Mouse (Mus musculus) E14TG2a.4 (cell line): Measurements from ENCODE around the gene H1f0.

Experiments used
- H3K27me3 ChIP-seq: 2 replicates; pipeline ENCODE4 v1.6.1; 2014; ENCODE audit warnings: low read length, control low read depth; ENCODE audit not compliant: insufficient read depth
- H3K36me3 ChIP-seq: 2 replicates; pipeline ENCODE4 v1.6.1; 2014; ENCODE audit warnings: low read length, control low read depth; ENCODE audit not compliant: insufficient read depth
- H3K4me1 ChIP-seq: replicated peaks from 2 replicates; pipeline ENCODE4 v1.6.1; 2014; ENCODE audit warnings: low read depth, low read length, control low read depth
- H3K4me3 ChIP-seq: replicated peaks from 2 replicates; pipeline ENCODE4 v1.5.1; 2014; ENCODE audit warnings: mild to moderate bottlenecking, low read length
- H3K9me3 ChIP-seq: 2 replicates; pipeline ENCODE4 v1.6.1; 2014; ENCODE audit warnings: low read length, control low read depth
- CTCF ChIP-seq: conservative IDR thresholded peaks from 2 replicates; pipeline ENCODE4 v1.5.1; 2014; ENCODE audit warnings: low read length
- NANOG ChIP-seq: IDR thresholded peaks from 2 replicates; pipeline ENCODE4 v1.6.1; 2014; ENCODE audit warnings: borderline replicate concordance, low read length, mixed read lengths
- POU5F1 ChIP-seq: IDR thresholded peaks from 2 replicates; pipeline ENCODE4 v1.6.1; 2014; ENCODE audit warnings: low read length, borderline replicate concordance

Gene H1f0

DNA sequence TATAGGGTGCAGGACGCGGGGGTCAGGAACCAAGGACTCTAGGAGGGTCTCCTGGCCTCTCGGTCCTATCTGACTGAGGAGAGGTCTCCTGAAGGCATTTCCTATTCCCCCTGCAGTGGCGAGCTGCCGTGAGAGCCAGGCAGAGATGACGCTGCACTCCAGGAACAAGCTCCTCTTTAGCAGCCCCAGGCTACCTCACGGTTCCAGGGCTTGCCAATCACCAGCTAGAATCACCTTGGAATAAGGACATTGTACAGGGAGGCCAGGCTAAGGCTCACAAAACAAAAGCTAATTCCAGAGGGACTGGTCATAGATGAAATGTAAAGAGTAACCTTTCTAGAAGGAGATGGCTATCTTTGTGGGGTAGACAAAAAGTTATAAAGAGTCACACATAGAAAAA, 28.4 kb downstream of the H1f0 start:
- Histone ChIP-seq H3K36me3 (peaks cover 87% of the 10 kb centered on the region), H3K4me3 (no peak overlapping the region), H3K9me3 (no peaks in the 10 kb centered on the region), H3K27me3 (no peaks in the 10 kb centered on the region), H3K4me1 (peaks cover 41% of the 10 kb centered on the region)
- TF ChIP-seq POU5F1 = no peak
- no peak for TF ChIP-seq NANOG
- TF ChIP-seq CTCF = no peak

DNA sequence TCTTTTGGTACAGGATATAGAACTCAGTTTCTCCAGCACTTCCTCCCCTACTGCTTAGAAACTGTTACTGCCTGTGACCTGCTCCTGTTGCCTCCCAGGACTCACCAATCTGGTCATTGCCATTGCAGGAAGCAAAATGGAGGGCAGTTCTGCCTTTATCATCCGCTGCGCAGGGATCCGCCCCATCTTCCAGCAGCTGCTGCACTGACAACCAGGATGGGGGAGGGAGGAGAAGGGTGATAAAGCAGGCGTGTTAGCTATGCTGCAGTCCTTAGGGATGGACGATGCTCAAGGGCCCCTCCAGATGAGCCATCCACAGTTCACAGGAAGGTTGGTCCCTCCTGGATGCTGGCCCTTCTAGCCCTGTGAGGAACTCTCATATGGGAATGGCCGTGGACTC, 29.6 kb downstream of the H1f0 start:
- TF ChIP-seq CTCF (no peak), POU5F1 (no peak), NANOG (no peak)
- Histone ChIP-seq H3K27me3 (no peaks in the 10 kb centered on the region), H3K4me1 (peaks cover 35% of the 10 kb centered on the region), H3K4me3 (no peak overlapping the region), H3K9me3 (no peaks in the 10 kb centered on the region), H3K36me3 (peaks cover 81% of the 10 kb centered on the region)

DNA sequence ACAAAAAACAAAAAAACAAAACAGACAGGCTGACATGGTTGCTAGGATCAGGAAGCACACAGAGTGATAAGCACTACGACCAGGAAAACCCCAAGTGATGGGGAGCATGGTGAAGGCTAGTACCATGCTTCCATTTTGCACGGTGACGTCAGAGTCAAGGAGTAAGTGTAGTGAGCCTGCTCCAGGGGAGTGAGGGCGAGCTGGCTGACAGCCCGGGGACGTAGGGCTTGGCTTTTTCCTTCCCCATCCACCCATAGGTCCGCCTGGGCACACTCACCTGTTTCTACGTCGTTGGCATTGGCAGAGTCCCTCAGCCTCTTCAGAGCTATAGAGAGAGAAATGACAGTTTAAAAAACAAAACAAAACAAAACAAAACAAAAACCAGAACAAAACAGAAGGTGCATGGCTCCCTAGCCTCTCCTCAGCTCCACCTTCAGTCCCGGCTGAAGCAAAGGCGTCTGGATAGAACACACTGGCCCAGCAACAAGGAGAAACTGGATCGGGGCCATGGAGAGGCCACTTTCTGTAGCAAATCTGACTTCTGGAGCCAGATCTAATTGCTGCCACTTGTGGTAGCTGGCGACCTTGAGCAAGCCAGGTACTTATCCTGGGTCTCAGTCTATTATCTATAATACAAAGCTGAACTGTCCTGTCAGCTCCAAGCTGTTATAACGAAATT, 32.8 kb downstream of the H1f0 start:
- Histone ChIP-seq H3K36me3 (peaks cover 49% of the 10 kb centered on the region), H3K4me3 (no peak overlapping the region), H3K27me3 (no peaks in the 10 kb centered on the region), H3K4me1 (peaks cover 38% of the 10 kb centered on the region), H3K9me3 (no peaks in the 10 kb centered on the region)
- TF ChIP-seq NANOG (no peak), CTCF (no peak), POU5F1 (no peak)

GRCm38 (mm10) chr15:79062376-79063159, 34.3 kb downstream of the H1f0 start, which contains the start of gene Ankrd54:
Gene Ankrd54 (minus strand): TSS chr15:79062893.
- no peak for TF ChIP-seq NANOG
- no peak for TF ChIP-seq POU5F1
- no peak for TF ChIP-seq CTCF
- H3K27me3 ChIP-seq = no peaks in the 10 kb centered on the region
- H3K4me1 ChIP-seq = peaks cover 53% of the 10 kb centered on the region
- H3K36me3 ChIP-seq = peaks cover 36% of the 10 kb centered on the region
- peak within 1 kb of the TSS; percentile 96 for H3K4me3 ChIP-seq
- H3K9me3 ChIP-seq = no peaks in the 10 kb centered on the region

DNA sequence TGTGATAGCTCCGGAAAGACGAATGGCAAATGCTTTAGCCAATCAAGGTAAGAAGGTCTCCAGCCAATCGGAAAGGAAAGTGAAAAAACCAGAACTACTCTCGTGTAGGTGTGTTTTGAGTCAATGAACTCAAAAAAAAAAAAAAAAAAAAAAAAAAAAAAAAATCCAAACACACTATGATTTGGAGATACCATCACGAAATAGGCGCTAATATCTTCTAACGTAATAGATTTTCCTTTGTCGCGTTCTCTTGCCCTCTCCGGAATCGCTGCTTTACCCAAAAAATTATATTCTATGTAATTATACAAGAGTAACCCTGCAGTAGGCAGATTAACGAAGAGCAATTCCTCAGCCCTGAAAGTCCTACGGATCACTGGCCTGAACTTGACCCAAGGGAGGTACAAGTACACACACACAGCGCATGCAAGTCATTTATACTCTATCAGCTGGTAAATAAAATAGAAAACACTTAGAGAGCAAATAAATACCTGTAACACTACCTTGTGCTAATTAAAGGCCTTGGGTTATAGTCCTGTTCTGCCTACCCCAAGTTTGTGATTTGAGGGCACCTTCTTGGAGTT, 35.0 kb downstream of the H1f0 start:
- no peaks in the 10 kb centered on the region for H3K27me3 ChIP-seq
- H3K4me1 ChIP-seq = peaks cover 50% of the 10 kb centered on the region
- H3K36me3 ChIP-seq = peaks cover 30% of the 10 kb centered on the region
- H3K4me3 ChIP-seq = peak overlapping the region; percentile 74
- no peak for TF ChIP-seq CTCF
- no peak for TF ChIP-seq POU5F1
- no peak for TF ChIP-seq NANOG
- no peaks in the 10 kb centered on the region for H3K9me3 ChIP-seq

- peaks cover 10% of the 10 kb centered on the region for H3K36me3 ChIP-seq
- no peaks in the 10 kb centered on the region for H3K9me3 ChIP-seq
- TF ChIP-seq CTCF (no peak), NANOG (no peak), POU5F1 (no peak)
- H3K4me1 ChIP-seq = peaks cover 55% of the 10 kb centered on the region
- H3K27me3 ChIP-seq = no peaks in the 10 kb centered on the region
- no peak overlapping the region for H3K4me3 ChIP-seq
Observed at GRCm38 (mm10) chr15:79065086-79065770, 37.0 kb downstream of the H1f0 start.

DNA sequence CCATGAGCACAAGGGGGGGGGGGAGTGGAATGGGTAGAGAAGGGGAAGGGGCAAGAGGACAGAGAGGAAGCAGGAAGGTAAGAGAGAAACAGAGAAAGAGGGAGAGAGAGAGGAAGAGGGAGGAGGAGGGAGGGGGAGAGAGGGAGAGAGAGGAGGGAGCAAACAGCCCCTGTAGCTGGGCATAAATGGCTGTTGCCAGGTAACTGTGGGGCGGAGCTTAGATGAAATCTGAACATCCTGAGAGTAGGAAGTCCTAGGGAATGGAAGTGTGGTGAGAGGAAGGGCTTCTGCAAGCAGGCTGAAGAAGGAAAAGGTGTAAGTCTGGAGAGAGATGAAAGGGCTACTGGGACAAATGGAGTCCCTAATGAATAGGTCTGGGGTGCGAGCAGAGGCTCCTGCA, 38.0 kb downstream of the H1f0 start:
- H3K27me3 ChIP-seq = no peaks in the 10 kb centered on the region
- H3K36me3 ChIP-seq = no peaks in the 10 kb centered on the region
- no peak overlapping the region for H3K4me3 ChIP-seq
- TF ChIP-seq NANOG = no peak
- no peak for TF ChIP-seq POU5F1
- TF ChIP-seq CTCF = no peak
- peaks cover 62% of the 10 kb centered on the region for H3K4me1 ChIP-seq
- H3K9me3 ChIP-seq = no peaks in the 10 kb centered on the region

DNA sequence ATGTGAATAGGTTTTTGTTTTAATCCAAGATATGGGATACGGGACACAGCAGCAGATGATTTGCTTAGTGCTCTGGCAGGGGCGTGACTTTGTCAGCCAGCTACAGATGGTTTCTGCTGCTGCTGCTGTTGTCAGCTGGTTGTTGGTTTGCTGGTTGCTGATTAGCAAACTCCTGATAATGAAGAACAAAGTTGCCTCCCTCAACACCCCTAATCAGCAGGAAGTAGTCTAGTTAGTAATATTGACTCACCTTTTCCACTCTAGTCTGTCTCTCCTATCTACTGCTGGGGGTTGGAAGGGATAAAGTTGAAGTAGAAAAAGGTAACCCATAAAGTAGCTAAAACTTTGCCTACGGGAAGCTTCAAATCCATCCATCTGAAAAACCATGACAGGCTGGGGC, 39.4 kb downstream of the H1f0 start:
- TF ChIP-seq NANOG (no peak), POU5F1 (no peak), CTCF (no peak)
- Histone ChIP-seq H3K4me1 (peaks cover 66% of the 10 kb centered on the region), H3K36me3 (no peaks in the 10 kb centered on the region), H3K27me3 (no peaks in the 10 kb centered on the region), H3K9me3 (no peaks in the 10 kb centered on the region), H3K4me3 (no peak overlapping the region)
